Mouse (Mus musculus) midbrain, embryonic 15.5 days (tissue): ENCODE data around the gene Awat1. TPM values are rescaled to one million over a fixed set of nuclear protein-coding genes. Genes with fewer than 3 reads are reported as not detected.

Experiments used
- ATAC-seq: fragments of 200-750 bp; cut with Nextera tagmentation; replicated peaks from 2 replicates; pipeline ENCODE4 v1.8.0; 2017; ENCODE audit warnings: moderate TSS enrichment
- H3K27ac ChIP-seq: fragments of 300-500 bp; sonication (generic); 2 replicates; pipeline ENCODE4 v1.5.1; 2015; ENCODE audit warnings: mild to moderate bottlenecking, inconsistent platforms
- H3K27me3 ChIP-seq: fragments of 300-500 bp; sonication (generic); replicated peaks from 2 replicates; pipeline ENCODE4 v1.6.1; 2015; ENCODE audit warnings: inconsistent platforms
- H3K36me3 ChIP-seq: fragments of 300-500 bp; sonication (generic); replicated peaks from 2 replicates; pipeline ENCODE4 v1.6.1; 2015; ENCODE audit warnings: inconsistent platforms
- H3K4me1 ChIP-seq: fragments of 300-500 bp; sonication (generic); 2 replicates; pipeline ENCODE4 v1.6.1; 2015; ENCODE audit warnings: inconsistent platforms
- H3K4me2 ChIP-seq: fragments of 300-500 bp; sonication (generic); 2 replicates; pipeline ENCODE4 v1.6.1; 2015; ENCODE audit warnings: inconsistent platforms, mild to moderate bottlenecking, moderate library complexity
- H3K4me3 ChIP-seq: fragments of 300-500 bp; sonication (generic); 2 replicates; pipeline ENCODE4 v1.5.1; 2015; ENCODE audit warnings: mild to moderate bottlenecking, inconsistent platforms
- H3K9ac ChIP-seq: fragments of 300-500 bp; sonication (generic); 2 replicates; pipeline ENCODE4 v1.6.1; 2015; ENCODE audit warnings: mild to moderate bottlenecking, inconsistent platforms
- H3K9me3 ChIP-seq: fragments of 300-500 bp; sonication (generic); 2 replicates; pipeline ENCODE4 v1.6.1; 2016; ENCODE audit warnings: inconsistent platforms
- WGBS: fragments of 180-500 bp; shearing (Covaris S2); methylation state at CpG from one replicate; pipeline ENCODE4 v1.1.7; 2015; ENCODE audit warnings: mixed read lengths; 5-methylcytosine and 5-hydroxymethylcytosine counted together
- polyA plus RNA-seq: library from polyadenylated mRNA; unstranded; fragments of >200 nt; fragmentation: Nextera tagmentation; extraction: Ambion mirVana; gene quantifications from 2 replicates; pipeline ENCODE4 v1.2.1, GENCODE M21; 2015

Gene Awat1
- polyA plus RNA-seq, 1 experiment from 2014 or later, result not detected

DNA sequence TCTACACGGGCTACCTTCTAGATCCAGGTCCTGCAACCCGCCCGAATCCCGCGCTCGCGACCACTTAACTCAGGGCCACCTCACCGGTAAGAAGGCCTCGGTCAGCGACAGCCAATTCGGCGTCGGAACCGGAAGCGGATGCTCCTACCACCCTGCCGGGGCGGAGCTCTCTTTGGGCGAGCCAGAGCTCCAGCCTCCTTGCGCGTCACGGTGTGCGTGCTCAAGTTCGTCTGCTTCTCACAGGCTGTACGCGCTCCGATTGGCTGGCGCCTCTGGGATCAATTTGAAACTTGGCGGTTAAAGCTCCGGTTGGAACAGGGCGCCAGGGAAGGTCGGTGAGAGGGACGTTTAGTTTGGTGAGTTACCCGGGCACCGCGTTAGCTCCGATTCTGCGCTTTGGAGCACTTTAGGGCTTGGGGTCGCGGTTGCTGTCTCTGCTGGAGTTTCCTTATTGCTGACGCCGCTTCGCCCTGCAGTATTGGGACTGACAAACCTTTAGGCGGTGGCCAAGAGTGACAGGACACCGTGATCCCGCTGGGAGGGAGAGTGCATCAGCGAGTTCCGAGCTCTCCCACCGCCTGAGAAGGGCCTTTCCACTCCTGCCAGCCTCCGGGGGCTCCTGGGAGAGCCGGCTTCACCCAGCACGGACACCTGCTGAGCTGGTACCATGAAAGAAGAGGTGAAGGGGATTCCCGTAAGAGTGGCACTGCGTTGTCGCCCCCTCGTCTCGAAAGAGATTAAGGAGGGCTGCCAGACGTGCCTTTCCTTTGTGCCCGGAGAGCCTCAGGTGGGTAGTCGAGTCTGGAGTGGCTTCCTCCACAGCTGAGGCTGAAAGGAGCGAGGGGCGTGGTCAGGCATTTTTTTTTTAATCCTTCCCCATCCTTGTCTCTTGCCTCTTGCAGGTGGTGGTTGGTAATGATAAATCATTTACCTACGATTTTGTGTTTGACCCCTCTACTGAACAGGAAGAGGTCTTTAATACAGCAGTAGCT, 54.0 kb downstream of the Awat1 start, which contains the start of gene Pdzd11:
Gene Pdzd11 (minus strand): TSS at position 767 of the 992 bp plus-strand sequence.
- Histone ChIP-seq H3K27ac (peak within 1 kb of the TSS; percentile 47; the same call in 1 of the 2 replicates), H3K4me2 (peak within 1 kb of the TSS; percentile 82), H3K27me3 (no peaks in the 10 kb centered on the region), H3K9me3 (no peaks in the 10 kb centered on the region), H3K4me3 (peak within 1 kb of the TSS; percentile 48), H3K4me1 (peaks cover 13% of the 10 kb centered on the region), H3K9ac (peak within 1 kb of the TSS; percentile 45; the same call in 1 of the 2 replicates), H3K36me3 (no peaks in the 10 kb centered on the region)
- WGBS, result 27% methylated on average over 62 of the region's 62 CpGs
- ATAC-seq, result peak; percentile 100

Other genes starting within 250 kb of the Awat1 start
- gene Otud6a, start 143.2 kb upstream of the Awat1 start, polyA plus RNA-seq, result not detected in 2 replicates
- 0.10 and 0.37 TPM in 2 replicates for gene Awat2, start 129.5 kb upstream of the Awat1 start, polyA plus RNA-seq
- gene Igbp1, start 78.0 kb upstream of the Awat1 start, polyA plus RNA-seq, result 23.2 and 24.9 TPM in 2 replicates
- gene Dgat2l6, start 47.4 kb upstream of the Awat1 start, polyA plus RNA-seq, result 0.05 TPM in 1 of 2 replicates, not detected in the other
- not detected in 2 replicates for gene P2ry4, start 22.6 kb downstream of the Awat1 start, polyA plus RNA-seq
- not detected in 2 replicates for gene Arr3, start 33.2 kb downstream of the Awat1 start, polyA plus RNA-seq
- 4.0 and 4.6 TPM in 2 replicates for gene Kif4, start 53.5 kb downstream of the Awat1 start, polyA plus RNA-seq
- 94.0 and 98.2 TPM in 2 replicates for gene Pdzd11, start 54.3 kb downstream of the Awat1 start, polyA plus RNA-seq
- gene Gdpd2, start 157.6 kb downstream of the Awat1 start, polyA plus RNA-seq, result 34.1 and 35.0 TPM in 2 replicates
- 6.2 and 6.6 TPM in 2 replicates for gene Dlg3, start 195.5 kb downstream of the Awat1 start, polyA plus RNA-seq